Mouse (Mus musculus): Measurements from ENCODE around the gene Negr1. TPM values are rescaled to one million over a fixed set of nuclear protein-coding genes. Genes with fewer than 3 reads are reported as not detected.

Gene Negr1
- polyA plus RNA-seq, 1 experiment = 0.02 TPM

- Histone ChIP-seq H3K27me3 (ENCODE audit: control insufficient read depth, insufficient read depth, insufficient read length) (no peaks in the 10 kb centered on the region), H3K79me2 (ENCODE audit: control insufficient read depth, insufficient read depth) (no peaks in the 10 kb centered on the region), H3K4me3 (ENCODE audit: insufficient read depth, poor library complexity, severe bottlenecking) (no peak overlapping the region), H3K36me3 (ENCODE audit: control insufficient read depth, insufficient read depth) (no peaks in the 10 kb centered on the region), H3K79me3 (ENCODE audit: low read depth) (no peaks in the 10 kb centered on the region), H3ac (ENCODE audit: control insufficient read depth, insufficient read length, low read depth) (no peak overlapping the region)
- TF ChIP-seq CTCF (IDR thresholded peaks at IDR 0.05; ENCODE audit: control insufficient read depth, insufficient read depth, insufficient read length) (no peak), CEBPB (IDR thresholded peaks at IDR 0.05; ENCODE audit: low read depth) (no peak), FOSL1 (IDR thresholded peaks at IDR 0.05; ENCODE audit: insufficient read depth, low read length, poor library complexity, severe bottlenecking) (no peak), MAX (IDR thresholded peaks at IDR 0.05) (no peak), USF1 (IDR thresholded peaks at IDR 0.05; ENCODE audit: low read depth) (no peak), MYOD1 (IDR thresholded peaks at IDR 0.05; ENCODE audit: control insufficient read depth, insufficient read length, low read depth) (no peak), MYOG (IDR thresholded peaks at IDR 0.05; ENCODE audit: control insufficient read depth, extremely low read depth, insufficient read length) (no peak)
Measured at GRCm38 (mm10) chr3:156931540-156931939, 369.9 kb downstream of the Negr1 start.

DNA sequence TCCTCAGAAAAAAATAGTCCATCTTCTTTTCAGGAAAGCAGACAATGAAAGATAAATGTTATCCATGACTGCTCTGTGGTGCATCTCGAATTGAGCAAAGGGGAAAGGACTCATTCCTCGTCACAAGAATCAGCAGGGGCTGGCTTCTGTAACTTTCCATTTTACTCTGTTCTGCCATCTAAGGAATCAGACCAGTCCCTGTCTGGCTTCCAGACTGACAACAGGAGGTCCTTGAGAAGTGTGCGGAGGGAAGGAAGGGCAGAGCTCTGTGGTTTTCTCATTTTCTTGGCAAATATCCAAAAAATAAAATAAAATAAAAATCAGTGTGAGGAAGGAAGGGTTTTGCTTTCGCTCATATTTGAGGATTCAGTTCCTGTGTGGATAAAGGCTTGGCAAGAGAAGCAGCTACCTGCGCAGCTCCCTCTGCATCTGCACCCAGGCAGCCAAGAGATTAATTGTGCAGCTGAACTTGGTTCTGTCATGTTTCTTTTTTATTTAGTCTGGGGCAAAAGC lies 373.2 kb downstream of the Negr1 start:
- no peaks in the 10 kb centered on the region for H3K79me2 ChIP-seq (ENCODE audit: control insufficient read depth, insufficient read depth)
- no peaks in the 10 kb centered on the region for H3K79me3 ChIP-seq (ENCODE audit: low read depth)
- no peak overlapping the region for H3ac ChIP-seq (ENCODE audit: control insufficient read depth, insufficient read length, low read depth)
- TF ChIP-seq FOSL1 (IDR thresholded peaks at IDR 0.05; ENCODE audit: insufficient read depth, low read length, poor library complexity, severe bottlenecking) = no peak
- no peak for TF ChIP-seq MAX (IDR thresholded peaks at IDR 0.05)
- TF ChIP-seq USF1 (IDR thresholded peaks at IDR 0.05; ENCODE audit: low read depth) = no peak
- no peak for TF ChIP-seq CEBPB (IDR thresholded peaks at IDR 0.05; ENCODE audit: low read depth)
- TF ChIP-seq CTCF (IDR thresholded peaks at IDR 0.05; ENCODE audit: control insufficient read depth, insufficient read depth, insufficient read length) = no peak
- TF ChIP-seq MYOG (IDR thresholded peaks at IDR 0.05; ENCODE audit: control insufficient read depth, extremely low read depth, insufficient read length) = no peak
- TF ChIP-seq MYOD1 (IDR thresholded peaks at IDR 0.05; ENCODE audit: control insufficient read depth, insufficient read length, low read depth) = no peak
- H3K4me3 ChIP-seq (ENCODE audit: insufficient read depth, poor library complexity, severe bottlenecking) = no peak overlapping the region
- H3K27me3 ChIP-seq (ENCODE audit: control insufficient read depth, insufficient read depth, insufficient read length) = no peaks in the 10 kb centered on the region
- H3K36me3 ChIP-seq (ENCODE audit: control insufficient read depth, insufficient read depth) = no peaks in the 10 kb centered on the region

GRCm38 (mm10) chr3:156947404-156947803 lies 385.8 kb downstream of the Negr1 start:
- no peaks in the 10 kb centered on the region for H3K36me3 ChIP-seq (ENCODE audit: control insufficient read depth, insufficient read depth)

DNA sequence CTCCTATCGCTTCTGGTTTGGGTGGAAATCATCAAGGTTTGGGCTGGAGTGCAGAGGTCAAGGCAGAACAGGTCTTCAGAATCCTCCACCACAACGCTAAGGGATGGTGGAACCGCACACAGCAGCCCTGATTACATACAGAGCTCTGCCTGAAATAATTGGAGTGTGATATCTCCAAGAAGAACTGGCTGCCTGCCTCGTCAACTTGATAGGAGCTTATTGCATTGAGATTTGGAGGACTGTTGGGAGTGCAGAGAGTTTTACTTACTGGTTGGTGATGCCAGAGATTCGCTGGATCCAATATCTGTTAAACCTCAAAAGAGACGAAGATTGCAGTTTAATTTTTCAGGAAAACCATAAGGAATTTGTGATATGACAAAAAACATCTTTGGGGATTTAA lies 391.4 kb downstream of the Negr1 start:
- no peaks in the 10 kb centered on the region for H3K36me3 ChIP-seq (ENCODE audit: control insufficient read depth, insufficient read depth)
- H3K27me3 ChIP-seq (ENCODE audit: control insufficient read depth, insufficient read depth, insufficient read length) = no peaks in the 10 kb centered on the region
- TF ChIP-seq MYOG (IDR thresholded peaks at IDR 0.05; ENCODE audit: control insufficient read depth, extremely low read depth, insufficient read length) (no peak), CEBPB (IDR thresholded peaks at IDR 0.05; ENCODE audit: low read depth) (no peak), FOSL1 (IDR thresholded peaks at IDR 0.05; ENCODE audit: insufficient read depth, low read length, poor library complexity, severe bottlenecking) (no peak), USF1 (IDR thresholded peaks at IDR 0.05; ENCODE audit: low read depth) (no peak), CTCF (IDR thresholded peaks at IDR 0.05; ENCODE audit: control insufficient read depth, insufficient read depth, insufficient read length) (no peak), MYOD1 (IDR thresholded peaks at IDR 0.05; ENCODE audit: control insufficient read depth, insufficient read length, low read depth) (no peak), MAX (IDR thresholded peaks at IDR 0.05) (no peak)
- no peak overlapping the region for H3K4me3 ChIP-seq (ENCODE audit: insufficient read depth, poor library complexity, severe bottlenecking)
- H3ac ChIP-seq (ENCODE audit: control insufficient read depth, insufficient read length, low read depth) = no peak overlapping the region
- no peaks in the 10 kb centered on the region for H3K79me3 ChIP-seq (ENCODE audit: low read depth)
- H3K79me2 ChIP-seq (ENCODE audit: control insufficient read depth, insufficient read depth) = no peaks in the 10 kb centered on the region

More at GRCm38 (mm10) chr3:156947404-156947803, 385.8 kb downstream of the Negr1 start:
- no peak overlapping the region for H3K4me3 ChIP-seq (ENCODE audit: insufficient read depth, poor library complexity, severe bottlenecking)
- no peaks in the 10 kb centered on the region for H3K79me2 ChIP-seq (ENCODE audit: control insufficient read depth, insufficient read depth)
- no peaks in the 10 kb centered on the region for H3K27me3 ChIP-seq (ENCODE audit: control insufficient read depth, insufficient read depth, insufficient read length)
- no peaks in the 10 kb centered on the region for H3K79me3 ChIP-seq (ENCODE audit: low read depth)
- no peak overlapping the region for H3ac ChIP-seq (ENCODE audit: control insufficient read depth, insufficient read length, low read depth)
- TF ChIP-seq CTCF (IDR thresholded peaks at IDR 0.05; ENCODE audit: control insufficient read depth, insufficient read depth, insufficient read length) (no peak), FOSL1 (IDR thresholded peaks at IDR 0.05; ENCODE audit: insufficient read depth, low read length, poor library complexity, severe bottlenecking) (no peak), MYOG (IDR thresholded peaks at IDR 0.05; ENCODE audit: control insufficient read depth, extremely low read depth, insufficient read length) (no peak), CEBPB (IDR thresholded peaks at IDR 0.05; ENCODE audit: low read depth) (no peak)

- Histone ChIP-seq H3ac (ENCODE audit: control insufficient read depth, insufficient read length, low read depth) (no peak overlapping the region), H3K27me3 (ENCODE audit: control insufficient read depth, insufficient read depth, insufficient read length) (no peaks in the 10 kb centered on the region), H3K4me3 (ENCODE audit: insufficient read depth, poor library complexity, severe bottlenecking) (no peak overlapping the region), H3K79me2 (ENCODE audit: control insufficient read depth, insufficient read depth) (no peaks in the 10 kb centered on the region), H3K36me3 (ENCODE audit: control insufficient read depth, insufficient read depth) (no peaks in the 10 kb centered on the region), H3K79me3 (ENCODE audit: low read depth) (no peaks in the 10 kb centered on the region)
- TF ChIP-seq MAX (IDR thresholded peaks at IDR 0.05) (no peak), MYOD1 (IDR thresholded peaks at IDR 0.05; ENCODE audit: control insufficient read depth, insufficient read length, low read depth) (no peak), USF1 (IDR thresholded peaks at IDR 0.05; ENCODE audit: low read depth) (no peak), MYOG (IDR thresholded peaks at IDR 0.05; ENCODE audit: control insufficient read depth, extremely low read depth, insufficient read length) (no peak), CTCF (IDR thresholded peaks at IDR 0.05; ENCODE audit: control insufficient read depth, insufficient read depth, insufficient read length) (no peak), CEBPB (IDR thresholded peaks at IDR 0.05; ENCODE audit: low read depth) (no peak), FOSL1 (IDR thresholded peaks at IDR 0.05; ENCODE audit: insufficient read depth, low read length, poor library complexity, severe bottlenecking) (no peak)
Measured at GRCm38 (mm10) chr3:156955094-156955493, 393.5 kb downstream of the Negr1 start.

DNA sequence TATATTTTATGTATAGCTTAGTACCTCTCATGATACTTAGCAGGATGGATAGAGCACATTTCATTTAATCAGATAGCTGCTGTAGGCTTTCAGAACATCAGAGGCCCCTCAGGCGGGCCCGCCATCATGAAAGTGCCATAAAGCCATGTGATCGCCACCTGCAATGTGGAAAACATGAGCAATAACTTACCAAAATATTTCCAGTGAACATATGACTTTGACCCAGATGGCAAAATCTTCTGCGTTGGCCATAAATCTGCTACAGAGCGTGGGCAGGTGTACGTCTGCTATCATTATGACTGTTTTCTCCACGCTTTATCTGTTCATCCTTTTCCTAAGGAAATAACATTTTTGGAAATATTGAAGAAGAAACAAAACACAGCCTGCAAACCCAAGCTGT lies 397.0 kb downstream of the Negr1 start:
- H3ac ChIP-seq (ENCODE audit: control insufficient read depth, insufficient read length, low read depth) = no peak overlapping the region
- no peak overlapping the region for H3K4me3 ChIP-seq (ENCODE audit: insufficient read depth, poor library complexity, severe bottlenecking)
- H3K27me3 ChIP-seq (ENCODE audit: control insufficient read depth, insufficient read depth, insufficient read length) = no peaks in the 10 kb centered on the region
- no peak for TF ChIP-seq FOSL1 (IDR thresholded peaks at IDR 0.05; ENCODE audit: insufficient read depth, low read length, poor library complexity, severe bottlenecking)
- TF ChIP-seq MYOG (IDR thresholded peaks at IDR 0.05; ENCODE audit: control insufficient read depth, extremely low read depth, insufficient read length) = no peak
- no peak for TF ChIP-seq MYOD1 (IDR thresholded peaks at IDR 0.05; ENCODE audit: control insufficient read depth, insufficient read length, low read depth)
- no peak for TF ChIP-seq MAX (IDR thresholded peaks at IDR 0.05)
- TF ChIP-seq USF1 (IDR thresholded peaks at IDR 0.05; ENCODE audit: low read depth) = no peak
- no peak for TF ChIP-seq CEBPB (IDR thresholded peaks at IDR 0.05; ENCODE audit: low read depth)
- no peak for TF ChIP-seq CTCF (IDR thresholded peaks at IDR 0.05; ENCODE audit: control insufficient read depth, insufficient read depth, insufficient read length)
- H3K79me2 ChIP-seq (ENCODE audit: control insufficient read depth, insufficient read depth) = no peaks in the 10 kb centered on the region
- H3K79me3 ChIP-seq (ENCODE audit: low read depth) = no peaks in the 10 kb centered on the region
- H3K36me3 ChIP-seq (ENCODE audit: control insufficient read depth, insufficient read depth) = no peaks in the 10 kb centered on the region
